Mouse (Mus musculus): ENCODE measurements around the gene Nfe2l3. TPM values are rescaled to one million over a fixed set of nuclear protein-coding genes. Genes with fewer than 3 reads are reported as not detected.

Gene Nfe2l3
- polyA plus RNA-seq (2012; rRNA removed) = 6.5 and 9.4 TPM in 2 replicates

DNA sequence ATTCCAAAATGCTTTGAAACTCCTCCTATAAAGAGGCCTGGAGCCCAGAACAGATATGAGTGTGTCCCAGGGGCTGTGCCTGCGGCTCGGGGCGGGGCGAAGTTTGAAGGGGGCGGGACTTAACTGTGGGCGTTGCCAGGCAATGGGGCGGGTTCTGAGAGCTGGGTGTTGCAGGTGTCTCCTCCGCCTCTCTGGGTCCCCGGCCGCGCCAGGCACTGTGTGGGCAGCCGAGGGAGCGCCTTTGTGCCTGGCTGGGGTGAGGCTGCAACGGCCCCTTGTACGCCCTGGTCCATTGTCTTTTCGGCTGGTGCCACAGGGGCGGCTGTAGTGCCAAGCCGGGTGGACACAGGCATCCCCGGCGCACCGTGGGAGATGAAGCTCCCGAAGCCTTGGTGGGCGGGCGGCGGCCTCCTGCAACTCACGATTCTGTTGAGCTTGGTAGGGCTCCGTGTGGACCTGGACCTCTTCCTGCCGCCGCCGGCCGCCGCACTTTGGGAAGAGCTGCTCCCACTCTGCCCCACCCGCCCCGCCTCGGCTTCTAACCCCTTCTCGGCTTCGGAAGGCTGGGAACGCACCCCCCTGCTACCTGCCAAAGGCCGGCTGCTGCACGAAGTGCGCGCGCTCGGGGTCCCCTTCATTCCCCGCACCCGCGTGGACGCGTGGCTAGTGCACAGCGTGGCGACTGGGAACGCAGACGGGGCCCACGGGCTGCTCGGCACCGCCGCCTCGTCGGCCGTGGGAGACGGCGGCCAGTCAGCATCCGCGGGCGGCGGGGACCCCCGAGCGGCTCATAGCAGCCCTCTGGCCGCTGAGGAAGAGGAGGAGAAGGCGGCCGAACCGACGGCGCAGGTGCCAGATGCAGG lies at the start of gene Nfe2l3:
Nfe2l3 (plus strand) TSS at position 136 of the 863 bp plus-strand sequence.
- TF ChIP-seq POLR2A (IDR thresholded peaks at IDR 0.05; ENCODE audit: borderline replicate concordance, extremely low read depth, insufficient read depth, insufficient read length, poor library complexity, severe bottlenecking) = no peak
- no peak for TF ChIP-seq CTCF (IDR thresholded peaks at IDR 0.05; ENCODE audit: borderline replicate concordance, extremely low read depth, insufficient read depth, insufficient read length)
- peak; percentile 76 for DNase-seq (ENCODE audit: low read depth)

DNA sequence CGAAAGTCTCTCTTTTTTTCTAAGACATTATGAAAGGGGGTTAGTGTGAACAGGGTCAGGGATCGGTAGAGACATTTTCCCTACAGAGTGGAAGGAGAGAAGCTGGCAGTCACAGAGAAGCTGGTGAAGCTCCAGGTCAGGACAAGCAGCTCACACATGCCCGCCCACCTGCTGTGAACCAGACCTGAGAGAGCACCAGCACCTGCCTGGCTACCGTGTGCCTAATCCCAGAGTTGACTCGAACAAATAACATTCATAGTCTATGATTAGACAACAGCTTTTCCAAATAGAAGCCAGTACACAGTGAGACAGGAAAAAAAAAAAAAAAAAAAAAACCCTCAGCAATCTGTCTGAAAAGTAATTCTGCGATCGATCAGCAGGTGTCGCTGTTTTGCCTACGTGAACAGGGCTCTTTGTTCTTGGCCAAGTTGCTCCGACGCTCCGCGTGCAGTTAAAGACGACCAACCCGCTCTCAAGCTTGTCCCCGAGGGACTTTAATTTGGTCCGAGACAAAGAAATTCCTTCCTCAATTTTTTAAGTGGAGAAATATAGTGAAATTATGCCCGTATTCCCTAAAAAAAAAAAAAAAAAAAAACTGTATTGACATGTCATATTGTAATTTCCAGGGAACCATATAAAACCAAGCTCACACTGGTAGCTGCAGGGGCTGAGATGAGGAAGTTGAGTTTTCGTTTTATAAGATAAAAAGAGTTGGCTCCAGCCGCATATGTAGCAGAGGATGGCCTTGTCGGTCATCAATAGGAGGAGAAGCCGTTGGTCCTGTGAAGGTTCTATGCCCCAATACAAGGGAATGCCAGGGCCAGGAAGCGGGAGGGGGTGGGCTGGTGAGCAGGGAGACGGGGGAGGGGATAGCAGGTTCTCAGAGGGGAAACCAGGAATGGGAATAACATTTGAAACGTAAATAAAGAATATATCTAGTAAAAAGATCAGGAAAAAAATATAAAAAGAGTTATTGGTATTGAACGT lies 48.4 kb upstream of the Nfe2l3 start:
- peak; percentile 98 for DNase-seq (ENCODE audit: low read depth)
- TF ChIP-seq POLR2A (IDR thresholded peaks at IDR 0.05; ENCODE audit: borderline replicate concordance, extremely low read depth, insufficient read depth, insufficient read length, poor library complexity, severe bottlenecking) (no peak), CTCF (IDR thresholded peaks at IDR 0.05; ENCODE audit: borderline replicate concordance, extremely low read depth, insufficient read depth, insufficient read length) (peak; percentile 86)

DNA sequence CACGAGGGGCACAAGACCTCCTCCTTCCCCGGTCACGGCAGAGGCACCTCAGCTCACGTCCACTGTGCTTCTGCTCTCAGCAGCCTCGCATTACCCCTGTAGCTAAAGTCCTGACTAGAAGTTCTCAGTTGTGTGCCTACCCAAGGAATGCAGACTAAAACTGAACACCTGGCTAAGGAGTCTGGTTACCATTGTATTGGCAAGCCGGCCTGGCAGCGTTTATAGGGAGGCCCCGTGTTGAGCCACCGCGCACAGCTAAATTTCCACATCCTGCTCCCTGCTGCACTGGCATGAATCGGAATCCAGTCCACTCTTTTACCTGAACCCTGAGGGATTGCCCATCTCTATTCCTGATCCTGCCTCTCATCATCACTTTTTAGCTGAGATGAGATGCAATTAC lies 42.0 kb upstream of the Nfe2l3 start:
- TF ChIP-seq CTCF (IDR thresholded peaks at IDR 0.05; ENCODE audit: borderline replicate concordance, extremely low read depth, insufficient read depth, insufficient read length) (no peak), POLR2A (IDR thresholded peaks at IDR 0.05; ENCODE audit: borderline replicate concordance, extremely low read depth, insufficient read depth, insufficient read length, poor library complexity, severe bottlenecking) (no peak)
- DNase-seq (ENCODE audit: low read depth) = no peak

GRCm38 (mm10) chr6:51391816-51392490 lies 40.5 kb upstream of the Nfe2l3 start:
- TF ChIP-seq POLR2A (IDR thresholded peaks at IDR 0.05; ENCODE audit: borderline replicate concordance, extremely low read depth, insufficient read depth, insufficient read length, poor library complexity, severe bottlenecking) = no peak
- no peak for TF ChIP-seq CTCF (IDR thresholded peaks at IDR 0.05; ENCODE audit: borderline replicate concordance, extremely low read depth, insufficient read depth, insufficient read length)
- DNase-seq (ENCODE audit: low read depth) = no peak

DNA sequence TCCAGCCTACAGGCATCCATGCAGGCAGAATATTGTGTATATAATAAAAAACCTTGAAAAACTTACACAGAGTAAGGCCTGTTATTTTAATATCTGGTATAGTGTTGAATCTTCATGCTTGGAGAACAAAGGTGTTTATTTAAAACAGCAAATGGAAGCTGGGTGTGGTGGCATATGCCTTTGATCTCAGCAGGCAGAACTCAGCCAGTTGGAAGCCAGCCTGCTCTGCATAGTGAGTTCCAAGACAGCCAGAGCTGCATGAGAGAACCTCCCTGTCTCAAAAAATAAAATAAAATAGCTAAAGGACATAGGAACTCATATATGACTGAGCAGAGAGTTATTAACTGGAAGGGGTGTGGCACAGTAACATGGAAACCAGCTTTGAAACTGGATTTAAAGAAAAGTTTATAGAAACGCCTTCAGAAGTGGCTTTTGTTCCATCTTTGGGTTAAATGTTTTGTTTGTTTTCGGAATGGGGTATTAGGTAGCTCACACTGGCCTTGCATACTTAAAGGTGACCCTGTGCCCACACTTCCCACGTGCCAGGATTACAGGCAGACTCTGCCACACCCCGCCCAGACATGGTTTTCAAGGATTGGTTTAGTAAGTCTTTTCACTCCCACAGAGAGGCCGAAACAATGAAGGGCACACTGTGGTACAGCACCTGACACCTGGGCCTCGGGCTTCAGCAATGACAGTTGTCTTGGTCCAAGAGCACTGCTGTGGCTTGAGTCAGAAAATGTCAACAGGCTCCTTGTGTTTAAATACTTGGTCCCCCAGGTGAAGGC lies 38.9 kb upstream of the Nfe2l3 start:
- no peak for TF ChIP-seq CTCF (IDR thresholded peaks at IDR 0.05; ENCODE audit: borderline replicate concordance, extremely low read depth, insufficient read depth, insufficient read length)
- TF ChIP-seq POLR2A (IDR thresholded peaks at IDR 0.05; ENCODE audit: borderline replicate concordance, extremely low read depth, insufficient read depth, insufficient read length, poor library complexity, severe bottlenecking) = no peak
- DNase-seq (ENCODE audit: low read depth) = peak; percentile 52

- DNase-seq (ENCODE audit: low read depth) = peak; percentile 31
These were observed 38.1 kb upstream of the Nfe2l3 start for GRCm38 (mm10) chr6:51394367-51394766.

DNA sequence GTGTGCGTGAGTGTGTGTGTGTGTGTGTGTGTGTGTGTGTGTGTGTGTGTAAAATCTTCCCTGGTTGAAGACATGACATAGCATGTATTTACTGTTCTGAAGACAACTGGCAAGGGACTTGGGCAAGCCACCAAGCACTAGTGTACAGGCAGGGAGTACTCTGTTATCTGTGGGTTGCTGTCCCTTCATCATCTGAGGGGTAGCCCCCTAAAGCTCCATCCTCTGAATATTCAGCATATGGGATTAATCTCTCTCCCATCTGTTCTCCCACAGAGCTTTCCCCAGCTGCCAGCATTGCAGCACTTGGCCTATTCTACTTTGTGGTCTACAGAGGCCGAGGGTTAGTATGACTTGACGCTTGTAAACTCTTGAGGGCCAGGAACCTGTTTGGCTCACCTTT lies 37.5 kb upstream of the Nfe2l3 start:
- peak; percentile 50 for DNase-seq (ENCODE audit: low read depth)

GRCm38 (mm10) chr6:51395486-51395885 lies 37.0 kb upstream of the Nfe2l3 start:
- peak; percentile 63 for DNase-seq (ENCODE audit: low read depth)

GRCm38 (mm10) chr6:51399113-51399518 lies 33.4 kb upstream of the Nfe2l3 start:
- TF ChIP-seq CTCF (IDR thresholded peaks at IDR 0.05; ENCODE audit: borderline replicate concordance, extremely low read depth, insufficient read depth, insufficient read length) (no peak), POLR2A (IDR thresholded peaks at IDR 0.05; ENCODE audit: borderline replicate concordance, extremely low read depth, insufficient read depth, insufficient read length, poor library complexity, severe bottlenecking) (no peak)
- peak; percentile 34 for DNase-seq (ENCODE audit: low read depth)

More at GRCm38 (mm10) chr6:51395486-51395885, 37.0 kb upstream of the Nfe2l3 start:
- no peak for TF ChIP-seq CTCF (IDR thresholded peaks at IDR 0.05; ENCODE audit: borderline replicate concordance, extremely low read depth, insufficient read depth, insufficient read length)

DNA sequence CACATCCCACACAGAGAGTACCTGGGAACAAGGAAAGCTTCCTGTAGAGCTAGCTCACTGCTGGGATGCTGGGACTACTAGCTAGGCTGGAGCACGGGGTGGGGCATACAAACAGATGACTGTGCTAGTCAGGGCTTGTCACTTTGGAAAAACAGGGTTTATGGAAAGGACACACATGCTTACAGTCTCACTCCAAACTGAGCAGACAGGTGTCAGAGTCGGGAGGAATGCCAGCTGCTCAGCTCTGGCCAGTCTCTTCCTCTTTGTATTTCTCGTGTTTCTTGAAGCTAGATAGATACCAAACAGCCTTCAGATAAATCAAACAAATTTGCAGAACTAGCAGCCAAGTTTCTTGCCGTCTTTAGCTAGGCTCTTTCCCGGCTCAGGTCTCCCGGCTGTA lies 31.2 kb upstream of the Nfe2l3 start:
- no peak for DNase-seq (ENCODE audit: low read depth)
- TF ChIP-seq CTCF (IDR thresholded peaks at IDR 0.05; ENCODE audit: borderline replicate concordance, extremely low read depth, insufficient read depth, insufficient read length) (no peak), POLR2A (IDR thresholded peaks at IDR 0.05; ENCODE audit: borderline replicate concordance, extremely low read depth, insufficient read depth, insufficient read length, poor library complexity, severe bottlenecking) (no peak)

- TF ChIP-seq POLR2A (IDR thresholded peaks at IDR 0.05; ENCODE audit: borderline replicate concordance, extremely low read depth, insufficient read depth, insufficient read length, poor library complexity, severe bottlenecking) (no peak), CTCF (IDR thresholded peaks at IDR 0.05; ENCODE audit: borderline replicate concordance, extremely low read depth, insufficient read depth, insufficient read length) (no peak)
These were observed 28.9 kb upstream of the Nfe2l3 start for GRCm38 (mm10) chr6:51403598-51403997.

More at GRCm38 (mm10) chr6:51403598-51403997, 28.9 kb upstream of the Nfe2l3 start:
- DNase-seq (ENCODE audit: low read depth) = no peak

Data from brain, embryonic 14.5 days (tissue).